Mouse (Mus musculus): ENCODE results near the gene Krt82. TPM values are rescaled to one million over a fixed set of nuclear protein-coding genes. Genes with fewer than 3 reads are reported as not detected.

Gene Krt82
- polyA plus RNA-seq, 1 experiment = not detected

DNA sequence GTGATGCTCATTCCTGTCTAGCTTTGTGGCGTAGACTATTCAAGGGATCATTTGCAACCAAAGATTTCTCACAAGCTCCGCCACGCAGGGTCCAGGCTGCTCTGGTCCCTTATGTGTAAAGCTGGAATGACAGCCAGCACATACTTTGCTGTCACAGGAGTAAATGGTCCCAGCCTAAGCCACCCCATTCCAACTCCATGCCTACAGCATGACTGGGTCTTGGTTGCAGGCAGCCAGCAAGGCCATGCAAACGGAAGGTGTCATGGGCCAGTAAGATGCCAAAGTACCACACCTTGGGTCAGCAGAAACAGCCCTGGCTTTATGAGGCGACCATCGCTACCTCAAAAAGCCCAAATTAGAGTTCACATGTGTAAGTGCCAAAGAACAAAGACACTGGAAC lies 56.8 kb downstream of the Krt82 start:
- Histone ChIP-seq H3K4me3 (ENCODE audit: insufficient read depth, low read depth, low read length) (no peak overlapping the region), H3K4me1 (ENCODE audit: control insufficient read depth, insufficient read depth, low read length) (peaks cover 7% of the 10 kb centered on the region; the same call in 1 of the 2 replicates), H3K27ac (ENCODE audit: insufficient read depth, low read depth, low read length) (no peak overlapping the region)
- WGBS = 93% methylated on average over 6 of the region's 6 CpGs
- no peak for TF ChIP-seq POLR2A (IDR thresholded peaks at IDR 0.05; ENCODE audit: insufficient read depth, low read depth, low read length)
- no peak for TF ChIP-seq CTCF (IDR thresholded peaks at IDR 0.05; ENCODE audit: insufficient read depth, low read depth, low read length)

DNA sequence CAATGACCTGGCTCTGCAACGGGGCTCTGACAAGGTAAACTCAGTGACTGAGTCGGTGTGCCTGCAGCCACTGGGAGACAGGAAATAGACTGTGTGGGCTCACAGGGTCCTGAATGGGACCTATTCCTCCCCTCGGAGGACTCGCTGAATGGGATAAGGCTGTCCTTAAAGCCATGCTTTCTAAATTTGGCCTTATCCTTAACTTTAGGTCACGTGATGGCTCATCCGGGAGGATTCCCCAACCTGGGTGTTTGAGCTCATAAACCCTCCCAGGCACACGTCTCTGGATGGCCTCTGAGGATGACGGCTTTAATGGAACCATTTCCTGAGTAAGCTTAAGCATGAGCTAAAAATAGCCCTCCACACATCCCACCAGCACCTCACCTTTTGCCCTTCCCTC lies 57.7 kb downstream of the Krt82 start:
- 77% methylated on average over 8 of the region's 8 CpGs for WGBS
- H3K4me1 ChIP-seq (ENCODE audit: control insufficient read depth, insufficient read depth, low read length) = peaks cover 7% of the 10 kb centered on the region; the same call in 1 of the 2 replicates
- no peak overlapping the region for H3K27ac ChIP-seq (ENCODE audit: insufficient read depth, low read depth, low read length)
- H3K4me3 ChIP-seq (ENCODE audit: insufficient read depth, low read depth, low read length) = no peak overlapping the region
- no peak for TF ChIP-seq CTCF (IDR thresholded peaks at IDR 0.05; ENCODE audit: insufficient read depth, low read depth, low read length)
- no peak for TF ChIP-seq POLR2A (IDR thresholded peaks at IDR 0.05; ENCODE audit: insufficient read depth, low read depth, low read length)

DNA sequence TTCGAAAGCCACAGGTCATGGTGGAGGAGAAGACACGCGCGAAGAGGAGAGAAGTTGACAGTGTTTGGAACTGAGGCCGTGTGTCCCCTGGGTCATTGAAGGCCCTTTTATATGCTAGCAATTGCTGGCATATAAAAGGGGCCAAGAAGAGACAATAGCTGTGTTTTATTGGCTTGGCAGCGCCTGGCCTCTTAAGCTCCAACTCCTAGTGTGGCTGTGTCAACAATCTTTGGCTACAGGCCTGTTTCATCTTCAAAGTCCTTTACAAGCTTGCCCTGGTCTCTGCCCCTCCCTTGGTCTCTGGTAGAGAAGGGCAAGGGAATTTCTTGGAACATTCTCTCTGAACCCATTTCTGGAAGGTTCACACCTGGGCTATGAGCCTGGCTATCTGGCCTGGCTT lies 59.0 kb downstream of the Krt82 start, which contains the start of gene Krt83:
Krt83 (minus strand) TSS at position 82 of the 400 bp plus-strand sequence.
- Histone ChIP-seq H3K4me3 (ENCODE audit: insufficient read depth, low read depth, low read length) (no peak within 1 kb of the TSS), H3K27ac (ENCODE audit: insufficient read depth, low read depth, low read length) (no peak within 1 kb of the TSS), H3K4me1 (ENCODE audit: control insufficient read depth, insufficient read depth, low read length) (0 out of 2 replicates have a peak, but pooled peaks cover 3% of the 10 kb centered on the region)
- TF ChIP-seq POLR2A (IDR thresholded peaks at IDR 0.05; ENCODE audit: insufficient read depth, low read depth, low read length) (no peak), CTCF (IDR thresholded peaks at IDR 0.05; ENCODE audit: insufficient read depth, low read depth, low read length) (no peak)
- 65% methylated on average over 6 of the region's 6 CpGs for WGBS

Other genes starting within 250 kb of the Krt82 start
- gene Krt80, start 180.5 kb downstream of the Krt82 start, polyA plus RNA-seq (2012; ENCODE audit: insufficient read depth, insufficient read length, low replicate concordance, missing spikeins) = not detected in 2 replicates
- gene Krt7, start 139.6 kb downstream of the Krt82 start, polyA plus RNA-seq (2012; ENCODE audit: insufficient read depth, insufficient read length, low replicate concordance, missing spikeins) = not detected in 2 replicates
- gene Krt87, start 111.9 kb downstream of the Krt82 start, polyA plus RNA-seq (2012; ENCODE audit: insufficient read depth, insufficient read length, low replicate concordance, missing spikeins) = not detected in 2 replicates
- not detected in 2 replicates for gene Krt88, start 102.9 kb downstream of the Krt82 start, polyA plus RNA-seq (2012; ENCODE audit: insufficient read depth, insufficient read length, low replicate concordance, missing spikeins)
- not detected in 2 replicates for gene Krt81, start 86.9 kb downstream of the Krt82 start, polyA plus RNA-seq (2012; ENCODE audit: insufficient read depth, insufficient read length, low replicate concordance, missing spikeins)
- gene Krt86, start 77.2 kb downstream of the Krt82 start, polyA plus RNA-seq (2012; ENCODE audit: insufficient read depth, insufficient read length, low replicate concordance, missing spikeins) = not detected in 2 replicates
- gene Krt83, start 59.2 kb downstream of the Krt82 start, polyA plus RNA-seq (2012; ENCODE audit: insufficient read depth, insufficient read length, low replicate concordance, missing spikeins) = not detected in 2 replicates
- gene Gm49425, start 33.4 kb downstream of the Krt82 start, polyA plus RNA-seq (2012; ENCODE audit: insufficient read depth, insufficient read length, low replicate concordance, missing spikeins) = not detected in 2 replicates
- gene Krt84, start 17.8 kb downstream of the Krt82 start, polyA plus RNA-seq (2012; ENCODE audit: insufficient read depth, insufficient read length, low replicate concordance, missing spikeins) = not detected in 2 replicates
- gene Krt90, start 12.3 kb upstream of the Krt82 start, polyA plus RNA-seq (2012; ENCODE audit: insufficient read depth, insufficient read length, low replicate concordance, missing spikeins) = not detected in 2 replicates
- not detected in 2 replicates for gene Krt75, start 23.2 kb upstream of the Krt82 start, polyA plus RNA-seq (2012; ENCODE audit: insufficient read depth, insufficient read length, low replicate concordance, missing spikeins)
- gene Gm5414, start 77.5 kb upstream of the Krt82 start, polyA plus RNA-seq (2012; ENCODE audit: insufficient read depth, insufficient read length, low replicate concordance, missing spikeins) = not detected in 2 replicates
- not detected in 2 replicates for gene Gm5478, start 96.7 kb upstream of the Krt82 start, polyA plus RNA-seq (2012; ENCODE audit: insufficient read depth, insufficient read length, low replicate concordance, missing spikeins)
- not detected in 2 replicates for gene Krt6b, start 129.6 kb upstream of the Krt82 start, polyA plus RNA-seq (2012; ENCODE audit: insufficient read depth, insufficient read length, low replicate concordance, missing spikeins)
- not detected in 2 replicates for gene Krt6a, start 143.6 kb upstream of the Krt82 start, polyA plus RNA-seq (2012; ENCODE audit: insufficient read depth, insufficient read length, low replicate concordance, missing spikeins)
- not detected in 2 replicates for gene Krt5, start 162.2 kb upstream of the Krt82 start, polyA plus RNA-seq (2012; ENCODE audit: insufficient read depth, insufficient read length, low replicate concordance, missing spikeins)
- gene Krt71, start 192.4 kb upstream of the Krt82 start, polyA plus RNA-seq (2012; ENCODE audit: insufficient read depth, insufficient read length, low replicate concordance, missing spikeins) = not detected in 2 replicates
- gene Krt72, start 235.8 kb upstream of the Krt82 start, polyA plus RNA-seq (2012; ENCODE audit: insufficient read depth, insufficient read length, low replicate concordance, missing spikeins) = not detected in 2 replicates